Mouse (Mus musculus) adrenal gland, postnatal 25 days (tissue): ENCODE results near the gene Supt3. TPM values are rescaled to one million over a fixed set of nuclear protein-coding genes. Genes with fewer than 3 reads are reported as not detected.

ENCODE experiments used
- DNase-seq: peaks from one replicate; pipeline ENCODE4 v3.0.0; 2021; ENCODE audit warnings: mixed read lengths
- total RNA-seq: library from RNA; stranded (reverse); gene quantifications from 2 replicates; pipeline ENCODE4 v1.2.3, GENCODE M21; 2021

The Supt3 gene
- total RNA-seq, 1 experiment from 2014 or later: 26.1 TPM

- DNase-seq: no peak
Observed at GRCm38 (mm10) chr17:44782366-44782765, 5.4 kb downstream of the Supt3 start.

- no peak for DNase-seq
Observed at GRCm38 (mm10) chr17:44783143-44783542, 6.2 kb downstream of the Supt3 start.

DNA sequence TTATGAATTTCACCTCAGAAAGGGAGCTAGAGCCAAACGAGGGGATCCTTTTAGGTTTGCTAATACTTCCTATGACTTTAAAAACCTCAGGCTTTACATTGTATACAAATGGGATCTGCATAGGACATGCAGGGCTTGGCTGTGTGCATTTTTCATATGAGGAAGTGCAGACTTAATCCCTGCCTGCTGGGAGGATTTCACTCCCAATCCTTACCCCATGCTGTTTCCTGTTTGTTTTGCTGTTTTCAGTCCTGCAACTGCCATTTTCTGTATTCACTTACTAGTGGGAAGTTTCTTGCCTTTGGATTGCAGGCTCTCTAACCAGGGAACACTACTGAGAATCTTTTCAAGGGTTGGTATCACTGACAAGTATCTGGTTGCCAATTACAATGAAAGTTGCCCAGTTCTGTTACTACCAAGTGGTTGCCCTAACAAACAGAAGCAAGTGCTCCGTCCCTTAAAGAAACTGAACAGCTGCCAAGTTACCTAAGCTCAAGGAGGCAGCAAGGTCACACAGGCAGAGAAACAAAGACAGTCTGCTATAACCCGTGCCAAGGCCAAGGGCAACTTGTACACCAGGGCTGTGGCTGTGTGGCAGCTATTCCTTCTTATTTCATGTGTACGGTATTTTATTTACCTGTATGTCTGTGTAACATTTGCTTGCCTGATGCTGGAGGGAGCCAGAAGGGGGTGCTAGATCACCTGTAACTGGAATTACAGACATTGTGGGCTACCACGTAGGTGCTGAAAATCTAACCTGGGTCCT lies 12.2 kb downstream of the Supt3 start:
- no peak for DNase-seq

- no peak for DNase-seq
Observed at GRCm38 (mm10) chr17:44792218-44792917, 15.4 kb downstream of the Supt3 start.

GRCm38 (mm10) chr17:44797331-44797730 lies 20.4 kb downstream of the Supt3 start:
- peak; percentile 33 for DNase-seq

GRCm38 (mm10) chr17:44807031-44807430 lies 30.1 kb downstream of the Supt3 start:
- no peak for DNase-seq

GRCm38 (mm10) chr17:44814508-44815175 lies 37.7 kb downstream of the Supt3 start, which contains the start of gene Runx2:
Gene Runx2 (minus strand): TSS chr17:44814797.
- no peak for DNase-seq

DNA sequence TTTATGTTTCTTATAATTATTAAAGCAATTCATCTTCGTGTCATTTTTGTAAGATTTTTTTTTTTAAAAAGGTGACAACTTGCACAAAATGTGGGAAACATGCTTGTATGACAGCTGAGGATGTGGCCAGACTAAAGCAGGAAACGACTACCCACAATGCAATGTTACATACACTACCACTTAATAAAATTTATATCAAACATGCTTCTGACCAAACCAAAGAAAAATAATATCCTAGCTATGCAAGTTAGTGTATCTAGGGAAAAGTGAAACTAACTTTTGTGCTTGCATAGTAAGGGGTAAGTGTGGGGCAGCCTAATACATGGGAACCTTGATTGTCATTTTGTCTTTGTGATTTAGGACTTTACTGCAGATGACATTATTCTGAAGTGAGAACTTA lies 41.9 kb downstream of the Supt3 start:
- DNase-seq: no peak

DNA sequence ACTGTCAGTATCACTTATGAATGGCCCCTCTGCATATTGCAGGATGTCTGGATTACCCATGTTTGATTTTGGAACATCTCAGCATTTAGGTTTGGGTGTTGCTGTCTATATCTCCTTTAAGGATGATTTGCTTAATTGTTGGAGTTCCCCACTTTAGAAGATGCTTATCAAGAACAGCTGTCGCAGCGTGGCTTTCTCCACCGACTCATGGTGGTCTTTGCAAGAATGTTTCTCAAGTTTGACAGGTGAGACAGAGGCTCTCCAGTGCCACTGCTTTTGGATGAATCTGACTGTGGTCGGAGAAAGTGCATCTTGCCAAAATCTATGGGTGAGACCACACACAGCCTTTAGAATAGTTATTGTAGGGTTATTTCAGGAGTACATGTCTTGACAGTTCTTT lies 42.9 kb downstream of the Supt3 start:
- no peak for DNase-seq

- no peak for DNase-seq
Observed at GRCm38 (mm10) chr17:44821940-44822339, 45.0 kb downstream of the Supt3 start.

- DNase-seq: no peak
Observed at GRCm38 (mm10) chr17:44827124-44827523, 50.2 kb downstream of the Supt3 start.

DNA sequence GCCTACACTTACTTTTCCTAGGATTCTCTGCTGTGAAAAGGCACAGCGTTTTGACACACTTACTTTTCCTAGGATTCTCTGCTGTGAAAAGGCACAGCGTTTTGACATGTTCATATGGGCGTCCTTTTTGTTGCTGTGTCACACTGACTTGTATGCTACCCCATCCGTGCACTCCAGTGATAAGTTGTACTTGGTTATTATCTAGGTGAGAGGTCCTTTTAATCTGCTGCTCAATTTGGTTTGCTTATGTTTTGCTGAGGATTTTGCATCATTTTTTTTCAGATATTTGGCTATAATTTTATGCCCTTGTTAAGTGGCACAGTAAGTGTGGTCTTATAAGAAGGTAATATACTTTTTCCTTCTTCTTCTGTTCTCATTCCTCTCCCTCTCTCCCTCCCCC lies 51.0 kb downstream of the Supt3 start:
- no peak for DNase-seq

DNA sequence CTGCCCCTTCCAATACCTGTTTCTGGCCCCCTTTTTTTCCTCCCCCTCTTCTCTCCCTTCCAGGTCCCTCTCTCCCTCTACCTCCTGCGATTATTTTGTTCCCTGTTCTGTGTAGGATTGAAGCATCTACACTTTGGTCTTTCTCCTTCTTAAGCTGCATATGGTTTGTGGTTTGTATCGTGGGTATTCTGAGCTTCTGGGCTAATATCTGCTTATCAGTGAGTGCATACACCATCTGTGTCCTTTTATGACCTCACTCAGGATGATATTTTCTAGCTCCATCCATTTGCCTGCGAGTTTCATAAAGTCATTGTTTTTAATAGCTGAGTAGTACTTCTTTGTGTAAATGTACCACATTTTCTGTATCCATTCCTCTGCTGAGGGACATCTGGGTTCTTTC lies 52.6 kb downstream of the Supt3 start:
- DNase-seq: no peak

- no peak for DNase-seq
Observed at GRCm38 (mm10) chr17:44831201-44831600, 54.2 kb downstream of the Supt3 start.

- DNase-seq: no peak
Observed at GRCm38 (mm10) chr17:44842184-44842583, 65.2 kb downstream of the Supt3 start.

DNA sequence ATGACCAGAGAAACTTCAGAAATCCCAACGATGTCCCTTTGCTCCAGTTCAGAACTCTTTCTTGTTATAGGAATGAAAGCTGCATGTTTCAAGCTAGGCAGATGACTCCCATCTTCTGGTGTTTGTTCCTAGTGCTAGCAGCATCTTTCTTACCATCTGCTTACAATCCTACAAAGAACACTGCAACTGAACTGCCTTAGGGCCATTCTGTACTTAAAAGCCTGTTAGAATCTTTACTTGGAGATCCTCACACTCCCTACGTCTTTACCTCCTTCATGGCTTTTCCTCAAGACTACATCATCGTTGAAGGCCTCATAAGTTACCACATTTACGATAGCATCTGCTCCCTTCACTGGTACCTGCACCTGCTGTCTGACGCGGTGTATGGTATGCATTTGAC lies 86.2 kb downstream of the Supt3 start:
- no peak for DNase-seq

DNA sequence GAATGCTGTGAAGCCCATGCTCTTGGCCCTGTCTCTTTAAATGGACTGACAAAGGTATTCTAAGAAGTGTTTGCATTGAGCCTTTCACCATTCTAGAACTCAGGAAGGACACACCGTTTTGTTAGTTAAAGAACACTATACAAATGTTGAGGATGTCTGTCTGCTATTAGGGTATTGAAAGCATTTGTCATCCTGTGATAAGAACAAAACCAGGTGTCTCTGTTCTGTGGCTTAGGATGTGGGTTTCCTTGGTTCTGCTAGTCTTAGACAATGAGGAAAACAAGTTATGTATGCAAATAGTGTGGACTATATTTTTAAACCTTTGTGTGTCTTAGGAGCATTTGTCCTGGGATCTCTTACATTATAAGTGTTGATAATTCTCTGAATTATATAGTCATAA lies 116.6 kb downstream of the Supt3 start:
- no peak for DNase-seq

DNA sequence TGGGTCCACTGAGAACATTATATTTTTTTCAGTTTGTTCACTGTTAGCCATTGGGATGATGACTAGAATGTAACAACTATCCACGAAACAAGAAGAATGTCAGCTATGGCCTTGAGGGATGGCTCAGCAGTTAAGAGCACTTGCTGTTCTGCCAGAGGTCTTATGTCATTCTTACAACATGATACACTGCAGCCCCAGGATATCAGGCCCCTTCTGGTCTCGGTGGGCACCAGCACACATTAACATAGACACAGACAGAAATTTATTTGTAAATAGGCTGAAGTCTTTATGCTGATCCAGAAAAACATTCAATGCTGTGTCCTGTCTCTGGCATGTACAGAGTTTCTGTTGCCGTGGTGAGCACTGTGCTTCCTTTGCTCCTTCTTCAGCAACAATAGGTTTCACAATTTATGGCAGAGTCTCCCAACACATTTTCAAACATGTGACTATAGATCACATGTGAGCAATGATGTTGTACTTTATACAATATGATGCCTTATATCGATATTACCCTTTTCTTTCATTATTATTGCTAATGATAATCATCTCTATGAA lies 166.7 kb downstream of the Supt3 start:
- no peak for DNase-seq

GRCm38 (mm10) chr17:44945333-44945732 lies 168.4 kb downstream of the Supt3 start:
- no peak for DNase-seq

DNA sequence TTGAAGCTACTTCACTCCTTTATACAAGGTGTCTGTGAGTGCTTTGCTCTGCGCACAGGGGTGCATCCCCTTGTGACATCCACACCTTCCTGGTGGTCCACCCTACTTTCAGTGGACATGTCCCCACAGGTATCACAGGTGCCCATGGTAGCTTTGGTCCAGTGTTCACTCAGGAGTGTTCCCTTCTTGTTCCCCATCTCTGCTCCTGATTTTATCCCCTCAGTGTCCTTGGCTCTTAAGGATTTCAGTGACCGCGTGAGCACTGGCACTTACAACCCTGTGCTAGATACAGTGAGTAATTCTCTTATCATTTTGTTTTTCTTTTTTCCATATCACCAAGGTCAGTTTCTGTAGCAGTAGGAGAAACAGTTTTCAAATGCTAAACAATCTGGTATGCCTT lies 171.4 kb downstream of the Supt3 start:
- DNase-seq: peak; percentile 28

DNA sequence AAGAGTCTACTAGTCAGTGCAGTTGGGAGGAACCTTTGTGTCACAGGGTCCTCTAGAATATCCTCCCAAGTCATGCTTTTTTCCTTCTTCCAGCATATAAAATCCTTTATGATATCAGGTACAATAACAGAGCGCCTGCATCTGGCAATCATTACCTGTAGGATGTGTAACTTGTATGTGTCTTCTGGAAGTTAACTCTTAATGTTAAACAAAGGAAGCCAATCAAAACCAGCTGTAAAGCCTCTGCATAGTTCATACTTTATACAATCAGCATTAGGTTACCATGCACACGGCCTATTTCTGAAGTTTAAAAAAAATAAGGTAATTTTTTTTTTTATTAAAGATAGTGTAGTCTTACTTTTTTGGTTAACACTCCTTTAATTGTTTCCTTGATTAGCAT lies 179.7 kb downstream of the Supt3 start:
- DNase-seq: no peak

DNA sequence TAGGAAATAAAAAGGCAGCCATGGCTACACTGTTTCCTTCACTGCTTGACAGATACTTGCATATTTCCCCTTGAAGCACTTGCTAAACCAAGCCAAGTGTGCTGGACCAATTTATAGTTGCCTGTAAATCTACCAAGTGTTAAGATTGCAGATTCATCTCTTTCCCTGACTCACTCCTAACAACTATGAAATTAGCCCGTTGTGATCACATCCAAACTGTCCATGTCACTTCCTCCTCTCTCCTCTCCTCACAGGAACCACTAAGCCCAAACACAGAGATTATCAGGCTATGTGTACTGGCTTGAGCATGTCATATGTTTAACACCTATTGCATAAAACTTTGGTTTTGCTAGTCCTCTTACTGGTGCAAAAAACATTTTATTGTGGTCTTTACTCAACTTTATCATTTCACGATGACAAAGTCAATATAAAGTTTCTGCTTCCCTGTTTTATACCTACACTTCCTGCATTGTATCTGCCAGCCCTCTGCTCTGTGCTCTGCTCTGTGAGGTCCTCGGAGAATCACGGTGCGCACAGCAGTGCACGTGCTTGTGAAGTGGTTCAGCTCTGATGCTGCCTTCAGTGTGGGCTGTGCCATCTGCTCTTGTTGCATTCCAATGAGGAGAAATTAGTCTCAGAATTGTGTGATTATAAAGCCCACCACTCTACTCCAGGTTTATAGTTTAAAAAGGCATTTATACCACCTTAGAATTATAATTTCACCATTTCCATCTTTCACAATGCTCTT lies 186.3 kb downstream of the Supt3 start:
- DNase-seq: no peak
